Mouse (Mus musculus) liver, postnatal 0 days (tissue): Measurements from ENCODE around the gene Gm20388.

Source experiments
- CTCF ChIP-seq: sonication (generic); IDR thresholded peaks from 2 replicates; pipeline ENCODE4 v1.5.1; 2016; ENCODE audit warnings: antibody characterized with exemption, low read depth
- EP300 ChIP-seq: IDR thresholded peaks from 2 replicates; pipeline ENCODE4 v1.6.1; 2016; ENCODE audit warnings: antibody characterized with exemption, low read depth, mild to moderate bottlenecking

GRCm38 (mm10) chr8:122056882-122057281 lies 2146.2 kb downstream of the Gm20388 start:
- TF ChIP-seq EP300 (no peak), CTCF (no peak)
